Mouse (Mus musculus) small intestine, adult 2 months (tissue): ENCODE results near the gene Apbb2.

Experiments
- CTCF ChIP-seq: fragments of 200-500 bp; IDR thresholded peaks from 2 replicates; pipeline ENCODE4 v1.5.1; 2012; ENCODE audit warnings: low read depth, mild to moderate bottlenecking, control low read depth, inconsistent platforms, low read length, moderate library complexity, mixed read lengths; ENCODE audit not compliant: insufficient replicate concordance, insufficient read length; ENCODE audit errors: extremely low read depth
- POLR2A ChIP-seq: fragments of 200-500 bp; IDR thresholded peaks from 2 replicates; pipeline ENCODE4 v1.6.1; 2012; ENCODE audit warnings: low read depth, mild to moderate bottlenecking, control low read depth, inconsistent platforms, low read length, moderate library complexity

DNA sequence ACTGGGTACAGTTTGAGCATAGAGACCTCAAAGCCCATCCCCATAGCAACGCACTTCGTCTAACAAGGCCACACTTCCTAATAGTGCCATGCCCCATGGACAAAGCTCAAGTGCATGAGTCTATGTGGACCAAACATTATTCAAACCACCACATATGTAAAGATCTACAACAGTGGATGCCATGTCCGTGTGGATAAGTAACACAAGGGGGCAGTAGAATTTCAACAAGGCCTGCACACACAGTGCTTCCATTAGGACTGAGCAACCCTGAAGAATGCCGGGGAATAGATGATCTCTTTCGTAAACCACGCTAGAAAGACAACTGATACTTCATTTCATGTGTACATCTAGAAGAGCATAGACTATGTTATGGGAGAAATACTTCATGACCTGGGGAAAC is 337.8 kb downstream of the Apbb2 start:
- no peak for TF ChIP-seq POLR2A
- no peak for TF ChIP-seq CTCF
